Mouse (Mus musculus) forebrain, postnatal 0 days (tissue): ENCODE results near the gene Sec31b. TPM values are rescaled to one million over a fixed set of nuclear protein-coding genes. Genes with fewer than 3 reads are reported as not detected.
A peak's percentile ranks its signal among the peaks of the same experiment; 100 is the strongest.

Experiments used
- ATAC-seq: fragments of 200-750 bp; cut with Nextera tagmentation; 2 replicates; pipeline ENCODE4 v1.8.0; 2017; ENCODE audit warnings: mild to moderate bottlenecking, moderate library complexity
- DNase-seq: peaks from one replicate; pipeline ENCODE4 v3.0.0-alpha.2; 2015
- H3K27ac ChIP-seq: fragments of 300-500 bp; sonication (generic); 2 replicates; pipeline ENCODE4 v1.5.1; 2014; ENCODE audit warnings: low read depth, mild to moderate bottlenecking, antibody characterized with exemption, low read length, moderate library complexity, mixed read lengths
- H3K27me3 ChIP-seq: fragments of 300-500 bp; sonication (generic); 2 replicates; pipeline ENCODE4 v1.6.1; 2014; ENCODE audit warnings: mild to moderate bottlenecking, low read length, mixed read lengths; ENCODE audit not compliant: insufficient read depth
- H3K36me3 ChIP-seq: fragments of 300-500 bp; sonication (generic); 2 replicates; pipeline ENCODE4 v1.6.1; 2014; ENCODE audit warnings: mild to moderate bottlenecking, moderate library complexity; ENCODE audit not compliant: insufficient read depth
- H3K4me1 ChIP-seq: fragments of 300-500 bp; sonication (generic); 2 replicates; pipeline ENCODE4 v1.6.1; 2014; ENCODE audit warnings: antibody characterized with exemption; ENCODE audit not compliant: insufficient read depth
- H3K4me2 ChIP-seq: fragments of 300-500 bp; sonication (generic); 2 replicates; pipeline ENCODE4 v1.6.1; 2014; ENCODE audit warnings: low read depth, mild to moderate bottlenecking, moderate library complexity
- H3K4me3 ChIP-seq: fragments of 300-500 bp; sonication (generic); 2 replicates; pipeline ENCODE4 v1.5.1; 2014; ENCODE audit warnings: low read depth, low read length, mixed read lengths
- H3K9ac ChIP-seq: fragments of 300-500 bp; sonication (generic); 2 replicates; pipeline ENCODE4 v1.6.1; 2014; ENCODE audit warnings: mild to moderate bottlenecking
- H3K9me3 ChIP-seq: fragments of 300-500 bp; sonication (generic); 2 replicates; pipeline ENCODE4 v1.6.1; 2016; ENCODE audit warnings: low read length
- CTCF ChIP-seq: sonication (generic); IDR thresholded peaks from 2 replicates; pipeline ENCODE4 v1.5.1; 2016; ENCODE audit warnings: antibody characterized with exemption, control low read depth, low read depth
- WGBS: fragments of 180-500 bp; shearing (Covaris S2); extraction: QIAGEN DNeasy Blood & Tissue Kit; methylation state at CpG from one replicate; pipeline ENCODE4 v1.1.7; 2014; 5-methylcytosine and 5-hydroxymethylcytosine counted together
- polyA plus RNA-seq: library from polyadenylated mRNA; unstranded; fragments of >200 nt; fragmentation: Nextera tagmentation; extraction: Ambion mirVana; gene quantifications from 2 replicates; pipeline ENCODE4 v1.2.1, GENCODE M21; 2015
- total RNA-seq: library from RNA; depleted of rRNA; stranded (reverse); fragments of >200 nt; gene quantifications from 2 replicates; pipeline ENCODE4 v1.2.3, GENCODE M21; 2014

The Sec31b gene
- total and polyA plus RNA-seq, 2 experiments from 2014 or later: 0.15 to 0.48 TPM

GRCm38 (mm10) chr19:44582638-44583309 is 37.1 kb upstream of the Sec31b start:
- ATAC-seq: peak; percentile 92
- Histone ChIP-seq H3K4me2 (no peak overlapping the region), H3K27me3 (no peaks in the 10 kb centered on the region; the same call in 1 of the 2 replicates), H3K36me3 (peaks cover 3% of the 10 kb centered on the region), H3K4me3 (no peak overlapping the region), H3K9ac (no peak overlapping the region), H3K4me1 (no peaks in the 10 kb centered on the region), H3K9me3 (no peaks in the 10 kb centered on the region), H3K27ac (no peak overlapping the region)
- peak; percentile 95 for DNase-seq
- peak; percentile 100 for TF ChIP-seq CTCF
- 37% methylated on average over 9 of the region's 9 CpGs for WGBS

- no peaks in the 10 kb centered on the region for H3K9me3 ChIP-seq
- H3K4me3 ChIP-seq: no peak overlapping the region
- ATAC-seq: no peak
- no peak overlapping the region for H3K4me2 ChIP-seq
- TF ChIP-seq CTCF: no peak
- DNase-seq: no peak
- 81% methylated on average over 10 of the region's 10 CpGs for WGBS
- H3K9ac ChIP-seq: no peak overlapping the region
- peaks cover 6% of the 10 kb centered on the region for H3K36me3 ChIP-seq
- no peaks in the 10 kb centered on the region; the same call in 1 of the 2 replicates for H3K27me3 ChIP-seq
- no peak overlapping the region for H3K27ac ChIP-seq
- H3K4me1 ChIP-seq: no peaks in the 10 kb centered on the region
These were observed 36.4 kb upstream of the Sec31b start for GRCm38 (mm10) chr19:44582103-44582502.

- H3K4me3 ChIP-seq: no peak overlapping the region
- H3K4me1 ChIP-seq: no peaks in the 10 kb centered on the region
- no peak overlapping the region for H3K4me2 ChIP-seq
- no peak overlapping the region for H3K27ac ChIP-seq
- ATAC-seq: no peak
- no peak for DNase-seq
- WGBS: 84% methylated on average over 1 of the region's 1 CpGs
- H3K36me3 ChIP-seq: peaks cover 31% of the 10 kb centered on the region
- H3K9me3 ChIP-seq: no peaks in the 10 kb centered on the region
- no peaks in the 10 kb centered on the region for H3K27me3 ChIP-seq
- TF ChIP-seq CTCF: no peak
- no peak overlapping the region for H3K9ac ChIP-seq
These were observed 32.4 kb upstream of the Sec31b start for GRCm38 (mm10) chr19:44578038-44578437.

GRCm38 (mm10) chr19:44576275-44576674 is 30.6 kb upstream of the Sec31b start:
- no peak for ATAC-seq
- Histone ChIP-seq H3K9me3 (no peaks in the 10 kb centered on the region), H3K4me1 (no peaks in the 10 kb centered on the region), H3K4me2 (no peak overlapping the region), H3K36me3 (peaks cover 48% of the 10 kb centered on the region), H3K27me3 (no peaks in the 10 kb centered on the region), H3K27ac (no peak overlapping the region), H3K9ac (no peak overlapping the region), H3K4me3 (no peak overlapping the region)
- no peak for DNase-seq
- TF ChIP-seq CTCF: no peak
- 79% methylated on average over 7 of the region's 7 CpGs for WGBS

GRCm38 (mm10) chr19:44567763-44568162 is 22.1 kb upstream of the Sec31b start:
- no peak overlapping the region for H3K9ac ChIP-seq
- ATAC-seq: no peak
- WGBS: 83% methylated on average over 3 of the region's 3 CpGs
- H3K27me3 ChIP-seq: no peaks in the 10 kb centered on the region
- H3K27ac ChIP-seq: no peak overlapping the region
- no peak for TF ChIP-seq CTCF
- H3K36me3 ChIP-seq: peaks cover 73% of the 10 kb centered on the region
- no peak overlapping the region for H3K4me2 ChIP-seq
- H3K4me1 ChIP-seq: peaks cover 11% of the 10 kb centered on the region
- H3K9me3 ChIP-seq: no peaks in the 10 kb centered on the region
- no peak for DNase-seq
- H3K4me3 ChIP-seq: no peak overlapping the region

GRCm38 (mm10) chr19:44564006-44564405 is 18.3 kb upstream of the Sec31b start:
- no peak for ATAC-seq

GRCm38 (mm10) chr19:44562652-44563206 is 17.1 kb upstream of the Sec31b start, which contains the start of gene Hif1an:
TSS of gene Hif1an (plus strand) at chr19:44562850.
- Histone ChIP-seq H3K36me3 (peaks cover 24% of the 10 kb centered on the region), H3K27ac (peak within 1 kb of the TSS; percentile 78), H3K9ac (peak within 1 kb of the TSS; percentile 69), H3K4me1 (peaks cover 11% of the 10 kb centered on the region), H3K4me3 (peak within 1 kb of the TSS; percentile 81), H3K27me3 (no peaks in the 10 kb centered on the region), H3K9me3 (no peaks in the 10 kb centered on the region), H3K4me2 (peak within 1 kb of the TSS; percentile 59)
- DNase-seq (peak; percentile 95), ATAC-seq (peak; percentile 100)
- WGBS: under 1% methylated on average over 33 of the region's 33 CpGs
- peak; percentile 95 for TF ChIP-seq CTCF

More at GRCm38 (mm10) chr19:44564006-44564405, 18.3 kb upstream of the Sec31b start:
- Histone ChIP-seq H3K27ac (no peak overlapping the region), H3K9me3 (no peaks in the 10 kb centered on the region), H3K4me2 (peak overlapping the region; percentile 59), H3K4me3 (no peak overlapping the region), H3K36me3 (peaks cover 36% of the 10 kb centered on the region), H3K4me1 (peaks cover 11% of the 10 kb centered on the region), H3K27me3 (no peaks in the 10 kb centered on the region), H3K9ac (no peak overlapping the region)
- DNase-seq: no peak
- TF ChIP-seq CTCF: no peak
- WGBS: 90% methylated on average over 14 of the region's 14 CpGs
